Mouse (Mus musculus) heart, postnatal 25 days (tissue): Measurements from ENCODE around the gene Robo4. TPM values are rescaled to one million over a fixed set of nuclear protein-coding genes. Genes with fewer than 3 reads are reported as not detected.

Source experiments
- DNase-seq: peaks from one replicate; pipeline ENCODE4 v3.0.0; 2022; ENCODE audit warnings: low spot score
- intact Hi-C: fragments of 180-260 bp; cut with DNase I; formaldehyde crosslinking; loops from one replicate; pipeline ENCODE4 v1.15.1; 2025
- total RNA-seq, 2 experiments: library from RNA; stranded (reverse); gene quantifications; 2 replicates each; pipeline ENCODE4 v1.2.3; 2021

Gene Robo4
- total RNA-seq, 2 experiments from 2014 or later, result 29.7 to 30.1 TPM

- intact Hi-C loops, result no loop called here
Measured at GRCm38 (mm10) chr9:37435616-37436015, 33.9 kb downstream of the Robo4 start.

GRCm38 (mm10) chr9:37437772-37438735, 36.4 kb downstream of the Robo4 start:
- DNase-seq, result no peak
- intact Hi-C loops, result no loop called here

More at GRCm38 (mm10) chr9:37435616-37436015, 33.9 kb downstream of the Robo4 start:
- no peak for DNase-seq

- no peak for DNase-seq
- intact Hi-C loops, result no loop called here
Measured at GRCm38 (mm10) chr9:37452401-37452800, 50.7 kb downstream of the Robo4 start.

- intact Hi-C loops, result no loop called here
- DNase-seq, result no peak
Measured at GRCm38 (mm10) chr9:37453328-37453727, 51.6 kb downstream of the Robo4 start.

GRCm38 (mm10) chr9:37454011-37454492, 52.4 kb downstream of the Robo4 start:
- DNase-seq, result no peak
- intact Hi-C loops, result no loop called here

- DNase-seq, result no peak
- intact Hi-C loops, result no loop called here
Measured at GRCm38 (mm10) chr9:37454991-37455390, 53.3 kb downstream of the Robo4 start.

GRCm38 (mm10) chr9:37455868-37456267, 54.2 kb downstream of the Robo4 start:
- intact Hi-C loops, result no loop called here
- no peak for DNase-seq

GRCm38 (mm10) chr9:37456481-37456910, 54.8 kb downstream of the Robo4 start:
- intact Hi-C loops, result no loop called here
- no peak for DNase-seq

- intact Hi-C loops, result no loop called here
- DNase-seq, result no peak
Measured at GRCm38 (mm10) chr9:37457151-37457550, 55.5 kb downstream of the Robo4 start.

- intact Hi-C loops, result loop anchor here (2.0 to 5.0 kb wide), 3 partner anchors 27 to 178 kb away; partner anchors contain the start of genes Esam and Robo3
- no peak for DNase-seq
Measured at GRCm38 (mm10) chr9:37459665-37460042, 58.0 kb downstream of the Robo4 start.

- intact Hi-C loops, result loop anchor here (2.0 to 5.0 kb wide), 3 partner anchors 28 to 177 kb away; partner anchors contain the start of genes Esam and Robo3
- DNase-seq, result no peak
Measured at GRCm38 (mm10) chr9:37460043-37460960, 58.6 kb downstream of the Robo4 start.

- intact Hi-C loops, result loop anchor here (2.0 to 5.0 kb wide), 3 partner anchors 28 to 176 kb away; partner anchors contain the start of genes Esam and Robo3
- no peak for DNase-seq
Measured at GRCm38 (mm10) chr9:37460961-37461340, 59.3 kb downstream of the Robo4 start.

GRCm38 (mm10) chr9:37461571-37461970, 59.9 kb downstream of the Robo4 start:
- no peak for DNase-seq
- intact Hi-C loops, result loop anchor here (2.0 to 5.0 kb wide), 3 partner anchors 29 to 176 kb away; partner anchors contain the start of genes Esam and Robo3

GRCm38 (mm10) chr9:37462764-37463163, 61.1 kb downstream of the Robo4 start:
- no peak for DNase-seq
- intact Hi-C loops, result loop anchor here (1.0 to 5.0 kb wide), 4 partner anchors 65 to 175 kb away; partner anchors contain the start of gene Esam

Other genes starting within 250 kb of the Robo4 start
- 1 to 10 TPM; 6.5 to 7.8 TPM for gene Tmem218, start 193.7 kb upstream of the Robo4 start, total RNA-seq
- 1 to 10 TPM; 3.6 to 4.2 TPM for gene Slc37a2, start 146.2 kb upstream of the Robo4 start, total RNA-seq
- gene Ccdc15, start 53.5 kb upstream of the Robo4 start, total RNA-seq, result 1 to 10 TPM; 1.3 to 1.5 TPM
- gene Hepacam, start 34.5 kb upstream of the Robo4 start, total RNA-seq, result not detected
- gene Robo3, start 31.3 kb downstream of the Robo4 start, total RNA-seq, result not detected
- 1 to 10 TPM; 7.8 to 8.0 TPM for gene Msantd2, start 87.4 kb downstream of the Robo4 start, total RNA-seq
- gene Esam, start 126.2 kb downstream of the Robo4 start, total RNA-seq, result 10 to 100 TPM; 62.5 to 77.7 TPM
- 1 to 10 TPM; 4.1 to 4.7 TPM for gene Vsig2, start 137.4 kb downstream of the Robo4 start, total RNA-seq
- 1 to 10 TPM; 3.2 to 6.7 TPM for gene Nrgn, start 151.0 kb downstream of the Robo4 start, total RNA-seq
- 1 to 10 TPM; 8.4 to 8.7 TPM for gene Siae, start 153.8 kb downstream of the Robo4 start, total RNA-seq
- 1 to 10 TPM; 1.3 to 2.7 TPM for gene Spa17, start 211.8 kb downstream of the Robo4 start, total RNA-seq